Mouse (Mus musculus): ENCODE measurements around the gene Gm20388.

DNA sequence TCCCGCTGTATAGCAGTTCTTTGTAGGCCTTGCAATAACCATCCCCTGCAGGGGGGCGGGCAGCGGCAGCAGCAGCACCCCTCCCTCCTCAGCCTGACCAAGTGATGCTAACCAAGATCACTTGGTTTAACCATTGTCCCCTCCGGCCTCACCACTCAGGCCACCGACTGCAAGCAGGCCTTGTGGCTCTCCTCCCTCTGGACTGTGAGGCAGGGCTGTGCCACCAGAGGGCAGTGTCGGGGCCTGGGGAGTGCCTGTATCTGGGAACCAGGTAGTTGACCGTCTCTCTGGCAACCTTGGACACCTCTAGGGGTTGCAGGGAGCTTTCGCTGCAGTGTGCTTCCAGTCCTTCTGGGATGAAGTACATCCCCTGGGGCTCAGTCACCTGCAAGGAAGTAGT is 2252.4 kb downstream of the Gm20388 start:
- no peak for TF ChIP-seq TAL1 (IDR thresholded peaks at IDR 0.05; ENCODE audit: low read length)
- TF ChIP-seq GATA1 (IDR thresholded peaks at IDR 0.05; ENCODE audit: low read length) = no peak

All from erythroblast, embryonic 14.5 days (primary cell).